Mouse (Mus musculus) ovary, postnatal 10 days (tissue): ENCODE data around the gene Apol7a.

Experiments
- DNase-seq: peaks from one replicate; pipeline ENCODE4 v3.0.0; 2022; ENCODE audit warnings: low spot score

The Apol7a gene

GRCm38 (mm10) chr15:77370588-77370987, 28.3 kb downstream of the Apol7a start:
- DNase-seq = no peak

- no peak for DNase-seq
Observed at GRCm38 (mm10) chr15:77369981-77370380, 28.9 kb downstream of the Apol7a start.

- DNase-seq = no peak
Observed at GRCm38 (mm10) chr15:77368818-77369320, 30.0 kb downstream of the Apol7a start.

- peak; percentile 95 for DNase-seq
Observed at GRCm38 (mm10) chr15:77368148-77368547, 30.8 kb downstream of the Apol7a start.

- no peak for DNase-seq
Observed at GRCm38 (mm10) chr15:77367504-77367903, 31.4 kb downstream of the Apol7a start.

- peak; percentile 63 for DNase-seq
Observed at GRCm38 (mm10) chr15:77366706-77367484, 32.0 kb downstream of the Apol7a start.

- DNase-seq = no peak
Observed at GRCm38 (mm10) chr15:77365700-77366570, 33.0 kb downstream of the Apol7a start.

- DNase-seq = no peak
Observed at GRCm38 (mm10) chr15:77364026-77364425, 34.9 kb downstream of the Apol7a start.

- no peak for DNase-seq
Observed at GRCm38 (mm10) chr15:77363578-77363977, 35.3 kb downstream of the Apol7a start.

- DNase-seq = no peak
Observed at GRCm38 (mm10) chr15:77362952-77363351, 36.0 kb downstream of the Apol7a start.

GRCm38 (mm10) chr15:77359905-77360304, 39.0 kb downstream of the Apol7a start:
- DNase-seq = no peak

- DNase-seq = no peak
Observed at GRCm38 (mm10) chr15:77359486-77359885, 39.4 kb downstream of the Apol7a start.

- DNase-seq = no peak
Observed at GRCm38 (mm10) chr15:77359084-77359483, 39.8 kb downstream of the Apol7a start.

- DNase-seq = peak; percentile 76
Observed at GRCm38 (mm10) chr15:77358320-77359040, 40.4 kb downstream of the Apol7a start.

GRCm38 (mm10) chr15:77356248-77356810, 42.6 kb downstream of the Apol7a start:
- no peak for DNase-seq

- no peak for DNase-seq
Observed at GRCm38 (mm10) chr15:77354848-77355551, 43.9 kb downstream of the Apol7a start.

GRCm38 (mm10) chr15:77354496-77354847, 44.4 kb downstream of the Apol7a start:
- DNase-seq = no peak

GRCm38 (mm10) chr15:77353764-77354163, 45.1 kb downstream of the Apol7a start:
- no peak for DNase-seq

GRCm38 (mm10) chr15:77352863-77353262, 46.0 kb downstream of the Apol7a start:
- DNase-seq = no peak

- no peak for DNase-seq
Observed at GRCm38 (mm10) chr15:77350117-77350516, 48.8 kb downstream of the Apol7a start.

- DNase-seq = no peak
Observed at GRCm38 (mm10) chr15:77348146-77348545, 50.8 kb downstream of the Apol7a start.
